ENCODE assay signal across 9 mouse cellular contexts in genomic region chr15:98976763-98977758, GRCm38 (mm10). TPM values are rescaled to one million over a fixed set of nuclear protein-coding genes. Genes with fewer than 3 reads are reported as not detected.
DNase-seq lines count a peak whose midpoint lies in the region; ATAC-seq and TF ChIP-seq lines count a peak whose summit lies in the region.
"Had no signal": no experiment of that assay in that cellular context is flagged by ENCODE, and none has a peak within 500 bp of the region (broad histone marks: within the 10 kb centered on the region; RNA-seq: fewer than 3 reads in every experiment).

No protein-coding gene starts in this region.

- no peak for TF ChIP-seq POLR2A in bone marrow macrophage, adult 2 months (IDR thresholded peaks at IDR 0.05; ENCODE audit: borderline replicate concordance, low read depth, low read length)

- no peaks in the 10 kb centered on the region for H3K36me3 ChIP-seq in hindbrain, embryonic 11.5 days (ENCODE audit: control insufficient read depth, insufficient read depth, low read length)
- no peaks in the 10 kb centered on the region for H3K36me3 ChIP-seq in midbrain, embryonic 16.5 days (ENCODE audit: control insufficient read depth, insufficient read depth, low read length)

- no peaks in the 10 kb centered on the region for H3K9me3 ChIP-seq in hindbrain, embryonic 11.5 days (ENCODE audit: control insufficient read depth, low read length)
- no peaks in the 10 kb centered on the region for H3K9me3 ChIP-seq in midbrain, embryonic 16.5 days (replicated peaks; ENCODE audit: control insufficient read depth, low read length, poor library complexity, severe bottlenecking)

- H3K4me2 ChIP-seq in hindbrain, embryonic 11.5 days (replicated peaks; ENCODE audit: low read depth, low read length), result peak overlapping the region; percentile 19; the same call in 1 of the 2 replicates
- H3K4me2 ChIP-seq in midbrain, embryonic 16.5 days (ENCODE audit: low read length), result peak overlapping the region; percentile 53

- peaks cover 31% of the 10 kb centered on the region for H3K4me1 ChIP-seq in bone marrow macrophage, adult 2 months (ENCODE audit: control insufficient read depth, insufficient read depth, low read length)
- H3K4me1 ChIP-seq in hindbrain, embryonic 11.5 days (replicated peaks; ENCODE audit: control insufficient read depth, insufficient read depth, low read length), result peaks cover 21% of the 10 kb centered on the region; the same call in 1 of the 2 replicates
- H3K4me1 ChIP-seq in midbrain, embryonic 16.5 days (ENCODE audit: control insufficient read depth, insufficient read depth, low read length), result peaks cover 53% of the 10 kb centered on the region

- H3K27ac ChIP-seq in layer of hippocampus, adult 2 months, result peak overlapping the region; percentile 83
- H3K27ac ChIP-seq in bone marrow macrophage, adult 2 months (ENCODE audit: insufficient read depth, low read depth, low read length), result peak overlapping the region; percentile 75
- H3K27ac ChIP-seq in hindbrain, embryonic 11.5 days (ENCODE audit: low read depth, low read length), result peak overlapping the region; percentile 87
- peak overlapping the region; percentile 91 for H3K27ac ChIP-seq in midbrain, embryonic 16.5 days (ENCODE audit: low read length)

- DNase-seq in layer of hippocampus, adult 2 months (ENCODE audit: low spot score in 2 of 2), result no peak
- no peak for DNase-seq in layer of hippocampus, postnatal 36 days
- DNase-seq in hindbrain, embryonic 11.5 days (ENCODE audit: low spot score), result no peak
- no peak for DNase-seq in ovary, adult 18-20 months (ENCODE audit: low spot score)
- no peak for DNase-seq in yolk sac, embryonic 10.5 days (ENCODE audit: low spot score)
- DNase-seq: lung, adult 2 months had no signal

- no peaks in the 10 kb centered on the region for H3K27me3 ChIP-seq in hindbrain, embryonic 11.5 days (ENCODE audit: control insufficient read depth, insufficient read depth, low read length)
- no peaks in the 10 kb centered on the region for H3K27me3 ChIP-seq in midbrain, embryonic 16.5 days (ENCODE audit: control insufficient read depth, insufficient read depth, low read depth, low read length)

- H3K4me3 ChIP-seq in layer of hippocampus, adult 2 months, result peak overlapping the region; percentile 28
- no peak overlapping the region; the same call in 1 of the 2 replicates for H3K4me3 ChIP-seq in bone marrow macrophage, adult 2 months (ENCODE audit: insufficient read depth, low read length)
- 0 out of 2 replicates have a peak overlapping the region, but pooled peaks have one; percentile 1 for H3K4me3 ChIP-seq in hindbrain, embryonic 11.5 days (ENCODE audit: low read depth, low read length)
- H3K4me3 ChIP-seq in midbrain, embryonic 16.5 days (ENCODE audit: low read depth, low read length), result peak overlapping the region; percentile 11; the same call in 1 of the 2 replicates

- ATAC-seq in hindbrain, embryonic 11.5 days (ENCODE audit: low FRiP score), result no peak
- no peak for ATAC-seq in midbrain, embryonic 16.5 days
- ATAC-seq in granulocyte monocyte progenitor cell, adult 5-6 weeks (replicated peaks; ENCODE audit: poor library complexity, severe bottlenecking), result no peak

- no peak for TF ChIP-seq CTCF in layer of hippocampus, adult 2 months (conservative IDR thresholded peaks at IDR 0.05)
- TF ChIP-seq CTCF in bone marrow macrophage, adult 2 months (IDR thresholded peaks at IDR 0.05; ENCODE audit: low read depth, low read length), result no peak

- H3K9ac ChIP-seq in hindbrain, embryonic 11.5 days (ENCODE audit: low read depth, low read length), result 0 out of 2 replicates have a peak overlapping the region, but pooled peaks have one; percentile 23
- peak overlapping the region; percentile 58 for H3K9ac ChIP-seq in midbrain, embryonic 16.5 days (ENCODE audit: low read depth, low read length)

- WGBS in hindbrain, embryonic 11.5 days, result 74% methylated on average over 21 of the region's 21 CpGs
- WGBS in midbrain, embryonic 16.5 days, result 52% methylated on average over 21 of the region's 21 CpGs

RNA-seq across cellular contexts. Expression of gene Tuba1a, which starts 23.6 kb away (rescaled TPM):
- total RNA-seq in layer of hippocampus, adult 2 months (2021), result 100 to 1,000 TPM; 768 to 781 TPM
- 100 to 1,000 TPM; 868 to 949 TPM for total RNA-seq in layer of hippocampus, postnatal 36 days (2021)
- polyA plus RNA-seq in bone marrow macrophage, adult 2 months (2012; ENCODE audit: insufficient read depth, insufficient read length, missing spikeins), result 36.4 and 43.3 TPM in 2 replicates
- polyA plus RNA-seq in hindbrain, embryonic 11.5 days (2014; fragmentation: Nextera tagmentation; extraction: Ambion mirVana), result 8,897 and 9,833 TPM in 2 replicates
- polyA plus RNA-seq in midbrain, embryonic 16.5 days (2015; fragmentation: Nextera tagmentation; extraction: Ambion mirVana), result 17,735 and 17,910 TPM in 2 replicates
- 21.3 and 34.8 TPM in 2 replicates for total RNA-seq in granulocyte monocyte progenitor cell, adult 5-6 weeks (2014; fragmentation: Nextera tagmentation)
- total RNA-seq in granulocyte monocyte progenitor cell, adult 5-6 weeks (2017), result 19.6 and 24.6 TPM in 2 replicates

RNA-seq across cellular contexts. Expression of gene Gm49450, which starts 23.7 kb away (rescaled TPM):
- total RNA-seq in layer of hippocampus, adult 2 months (2021), result not detected
- total RNA-seq in layer of hippocampus, postnatal 36 days (2021), result not detected
- polyA plus RNA-seq in bone marrow macrophage, adult 2 months (2012; ENCODE audit: insufficient read depth, insufficient read length, missing spikeins), result not detected in 2 replicates
- not detected in 2 replicates for polyA plus RNA-seq in hindbrain, embryonic 11.5 days (2014; fragmentation: Nextera tagmentation; extraction: Ambion mirVana)
- not detected in 2 replicates for polyA plus RNA-seq in midbrain, embryonic 16.5 days (2015; fragmentation: Nextera tagmentation; extraction: Ambion mirVana)
- total RNA-seq in granulocyte monocyte progenitor cell, adult 5-6 weeks (2014; fragmentation: Nextera tagmentation), result not detected in 2 replicates
- total RNA-seq in granulocyte monocyte progenitor cell, adult 5-6 weeks (2017), result not detected in 2 replicates

RNA-seq across cellular contexts. Expression of gene Tuba1b, which starts 42.7 kb away (rescaled TPM):
- 100 to 1,000 TPM; 466 to 491 TPM for total RNA-seq in layer of hippocampus, adult 2 months (2021)
- total RNA-seq in layer of hippocampus, postnatal 36 days (2021), result 100 to 1,000 TPM; 469 to 520 TPM
- polyA plus RNA-seq in bone marrow macrophage, adult 2 months (2012; ENCODE audit: insufficient read depth, insufficient read length, missing spikeins), result 872 and 1,013 TPM in 2 replicates
- polyA plus RNA-seq in hindbrain, embryonic 11.5 days (2014; fragmentation: Nextera tagmentation; extraction: Ambion mirVana), result 1,792 and 1,905 TPM in 2 replicates
- 1,165 and 1,361 TPM in 2 replicates for polyA plus RNA-seq in midbrain, embryonic 16.5 days (2015; fragmentation: Nextera tagmentation; extraction: Ambion mirVana)
- 2,030 and 2,397 TPM in 2 replicates for total RNA-seq in granulocyte monocyte progenitor cell, adult 5-6 weeks (2014; fragmentation: Nextera tagmentation)
- total RNA-seq in granulocyte monocyte progenitor cell, adult 5-6 weeks (2017), result 964 and 1,039 TPM in 2 replicates

RNA-seq across cellular contexts. Expression of gene Tuba1c, which starts 52.6 kb away (rescaled TPM):
- 10 to 100 TPM; 49.6 to 51.1 TPM for total RNA-seq in layer of hippocampus, adult 2 months (2021)
- 10 to 100 TPM; 56.8 to 66.3 TPM for total RNA-seq in layer of hippocampus, postnatal 36 days (2021)
- 134 and 173 TPM in 2 replicates for polyA plus RNA-seq in bone marrow macrophage, adult 2 months (2012; ENCODE audit: insufficient read depth, insufficient read length, missing spikeins)
- 93.2 and 95.2 TPM in 2 replicates for polyA plus RNA-seq in hindbrain, embryonic 11.5 days (2014; fragmentation: Nextera tagmentation; extraction: Ambion mirVana)
- polyA plus RNA-seq in midbrain, embryonic 16.5 days (2015; fragmentation: Nextera tagmentation; extraction: Ambion mirVana), result 11.6 and 12.5 TPM in 2 replicates
- total RNA-seq in granulocyte monocyte progenitor cell, adult 5-6 weeks (2014; fragmentation: Nextera tagmentation), result 117 and 131 TPM in 2 replicates
- total RNA-seq in granulocyte monocyte progenitor cell, adult 5-6 weeks (2017), result 109 and 120 TPM in 2 replicates

RNA-seq across cellular contexts. Expression of gene Lmbr1l, which starts 59.0 kb away (rescaled TPM):
- total RNA-seq in layer of hippocampus, adult 2 months (2021), result 10 to 100 TPM; 17.0 to 20.6 TPM
- total RNA-seq in layer of hippocampus, postnatal 36 days (2021), result 10 to 100 TPM; 16.4 to 22.6 TPM
- polyA plus RNA-seq in bone marrow macrophage, adult 2 months (2012; ENCODE audit: insufficient read depth, insufficient read length, missing spikeins), result 22.0 and 25.7 TPM in 2 replicates
- 9.4 and 13.4 TPM in 2 replicates for polyA plus RNA-seq in hindbrain, embryonic 11.5 days (2014; fragmentation: Nextera tagmentation; extraction: Ambion mirVana)
- 27.9 and 33.5 TPM in 2 replicates for polyA plus RNA-seq in midbrain, embryonic 16.5 days (2015; fragmentation: Nextera tagmentation; extraction: Ambion mirVana)
- total RNA-seq in granulocyte monocyte progenitor cell, adult 5-6 weeks (2014; fragmentation: Nextera tagmentation), result 3.5 and 8.5 TPM in 2 replicates
- 7.7 and 11.9 TPM in 2 replicates for total RNA-seq in granulocyte monocyte progenitor cell, adult 5-6 weeks (2017)

Comparison
In these comparisons a context has a peak if more than half of its experiments do, and no peak if none do; other contexts are left out.
1. RNA of gene Tuba1a, which starts 23.6 kb away (total RNA-seq): 868 to 949 TPM in layer of hippocampus, postnatal 36 days and 768 to 781 TPM in layer of hippocampus, adult 2 months; 19.6 to 34.8 TPM in granulocyte monocyte progenitor cell, adult 5-6 weeks; every median in the first group is over 10 times any median in the second.
2. Peak in every context shown above with its lines, with median percentiles within 50 percentile points of each other: H3K27ac ChIP-seq.